Comparison of ENCODE assay signal across 8 mouse cellular contexts in genomic region chr12:104474191-104474871, GRCm38 (mm10). TPM values are rescaled to one million over a fixed set of nuclear protein-coding genes. Genes with fewer than 3 reads are reported as not detected.
A peak's percentile ranks its signal among the peaks of the same experiment; 100 is the strongest.
DNase-seq lines count a peak whose midpoint lies in the region; ATAC-seq lines count a peak whose summit lies in the region.

No protein-coding gene starts in this region.

- intact Hi-C loops in gastrocnemius, postnatal 36 days (cut with DNase I) = no loop called here

- H3K36me3 ChIP-seq in hindbrain, embryonic 10.5 days = no peaks in the 10 kb centered on the region
- no peaks in the 10 kb centered on the region for H3K36me3 ChIP-seq in hindbrain, embryonic 16.5 days (ENCODE audit: control insufficient read depth, insufficient read depth, low read length)

- under 1% methylated on average over 42 of the region's 42 CpGs for whole genome bisulfite sequencing in hindbrain, embryonic 10.5 days
- under 1% methylated on average over 42 of the region's 42 CpGs for WGBS in hindbrain, embryonic 16.5 days

- peak; percentile 72 for DNase-seq in hindbrain, embryonic 10.5 days (ENCODE audit: low spot score)
- peak; percentile 33 for DNase-seq in right cerebral cortex, postnatal 25 days
- DNase-seq in right cerebral cortex, adult 2 months (ENCODE audit: low spot score in 2 of 2) = no peak
- DNase-seq in heart, postnatal 4 days = peak; percentile 10
- DNase-seq in thymus, postnatal 4 days = no peak
- DNase-seq in gastrocnemius, postnatal 36 days = no peak
- DNase-seq in spleen, adult 18-20 months = no peak

- no peak overlapping the region for H3K27ac ChIP-seq in hindbrain, embryonic 10.5 days
- H3K27ac ChIP-seq in hindbrain, embryonic 16.5 days (ENCODE audit: low read depth, low read length) = no peak overlapping the region

- no peaks in the 10 kb centered on the region for H3K9me3 ChIP-seq in hindbrain, embryonic 10.5 days
- no peaks in the 10 kb centered on the region for H3K9me3 ChIP-seq in hindbrain, embryonic 16.5 days (ENCODE audit: control insufficient read depth, low read length)

- peaks cover 100% of the 10 kb centered on the region for H3K27me3 ChIP-seq in hindbrain, embryonic 10.5 days (ENCODE audit: insufficient read depth, poor library complexity, severe bottlenecking)
- H3K27me3 ChIP-seq in hindbrain, embryonic 16.5 days (replicated peaks; ENCODE audit: control insufficient read depth, insufficient read depth, low read length) = peaks cover 38% of the 10 kb centered on the region

- no peak overlapping the region for H3K4me2 ChIP-seq in hindbrain, embryonic 16.5 days (ENCODE audit: low read length)

- peak overlapping the region; percentile 60 for H3K4me3 ChIP-seq in hindbrain, embryonic 10.5 days
- no peak overlapping the region for H3K4me3 ChIP-seq in hindbrain, embryonic 16.5 days (ENCODE audit: low read length)

- peaks cover 63% of the 10 kb centered on the region for H3K4me1 ChIP-seq in hindbrain, embryonic 10.5 days (replicated peaks)
- H3K4me1 ChIP-seq in hindbrain, embryonic 16.5 days (ENCODE audit: control insufficient read depth, insufficient read depth, low read depth, low read length) = peaks cover 17% of the 10 kb centered on the region

- ATAC-seq in hindbrain, embryonic 16.5 days = no peak

- no peak overlapping the region for H3K9ac ChIP-seq in hindbrain, embryonic 16.5 days (ENCODE audit: low read depth, low read length)

RNA-seq across cellular contexts. Expression of gene Gsc, which starts 1.2 kb away (rescaled TPM):
- polyA plus RNA-seq in hindbrain, embryonic 10.5 days (2016; fragmentation: Nextera tagmentation; extraction: Ambion mirVana) = 0.55 and 0.76 TPM in 2 replicates
- 0.24 and 0.29 TPM in 2 replicates for polyA plus RNA-seq in hindbrain, embryonic 16.5 days (2015; fragmentation: Nextera tagmentation; extraction: Ambion mirVana)
- under 1 TPM in 1 of 2 experiments, not detected in 1; 0.20 TPM for total RNA-seq in heart, postnatal 4 days (2021)
- not detected for total RNA-seq in gastrocnemius, postnatal 36 days (2021)

Comparison
In these comparisons a context has a peak if more than half of its experiments do, and no peak if none do; other contexts are left out.
1. DNase-seq: peak in hindbrain, embryonic 10.5 days (single experiment), right cerebral cortex, postnatal 25 days (single experiment) and heart, postnatal 4 days (single experiment); none in right cerebral cortex, adult 2 months (0 of 2), thymus, postnatal 4 days (single experiment), gastrocnemius, postnatal 36 days (0 of 2) and spleen, adult 18-20 months (0 of 2).